Mouse (Mus musculus) CH12.LX (cell line): ENCODE data around the gene Lipe. TPM values are rescaled to one million over a fixed set of nuclear protein-coding genes. Genes with fewer than 3 reads are reported as not detected.

Experiments used
- DNase-seq: peaks from one replicate; pipeline ENCODE4 v3.0.0-alpha.2; 2013; ENCODE audit errors: extremely low read depth
- H3K27ac ChIP-seq: 2 replicates; pipeline ENCODE4 v1.5.1; 2012; ENCODE audit warnings: low read depth, mild to moderate bottlenecking, control low read depth, moderate library complexity; ENCODE audit not compliant: insufficient read depth
- H3K27me3 ChIP-seq: replicated peaks from 2 replicates; pipeline ENCODE3; 2012; ENCODE audit warnings: inconsistent platforms
- H3K36me3 ChIP-seq, 2 experiments: replicated peaks in 1 of 2; 2 replicates each; pipeline versions ENCODE3 to v1.6.1; 2012; ENCODE audit warnings: inconsistent platforms in 1 of 2, low read length in 1 of 2, mild to moderate bottlenecking in 1 of 2, mixed read lengths in 1 of 2, moderate library complexity in 1 of 2; ENCODE audit not compliant: control insufficient read depth in 1 of 2, insufficient read depth in 1 of 2
- H3K4me1 ChIP-seq, 2 experiments: 2 replicates each; pipeline ENCODE4 v1.6.1; 2012; ENCODE audit warnings: inconsistent platforms in 1 of 2, moderate library complexity in 1 of 2; ENCODE audit not compliant: insufficient read depth in 2 of 2, control insufficient read depth in 1 of 2
- H3K4me2 ChIP-seq: 2 replicates; pipeline ENCODE4 v1.6.1; 2012; ENCODE audit warnings: low read depth, mild to moderate bottlenecking, control low read depth; ENCODE audit not compliant: poor library complexity, insufficient read depth, severe bottlenecking
- H3K4me3 ChIP-seq, 3 experiments: fragments of 150-350 bp in 1 of 3; sonication (generic) in 1 of 3; replicated peaks in 1 of 3; 2 replicates each; pipeline versions ENCODE3 to v1.5.1; 2011 to 2012; ENCODE audit warnings: low read depth in 2 of 3, low read length in 2 of 3, mild to moderate bottlenecking in 2 of 3, moderate library complexity in 2 of 3, control low read depth in 1 of 3, improper control_type of control experiment in 1 of 3, inconsistent platforms in 1 of 3, mixed read lengths in 1 of 3; ENCODE audit not compliant: poor library complexity in 1 of 3
- H3K79me2 ChIP-seq: replicated peaks from 2 replicates; pipeline ENCODE4 v1.6.1; 2012; ENCODE audit warnings: mild to moderate bottlenecking, moderate library complexity; ENCODE audit not compliant: control insufficient read depth, poor library complexity, insufficient read depth, severe bottlenecking; ENCODE audit errors: extremely low read depth
- H3K9ac ChIP-seq: 2 replicates; pipeline ENCODE4 v1.6.1; 2012; ENCODE audit warnings: low read depth, mild to moderate bottlenecking, control low read depth, moderate library complexity; ENCODE audit not compliant: insufficient read depth
- H3K9me3 ChIP-seq: replicated peaks from 2 replicates; pipeline ENCODE3; 2012; ENCODE audit warnings: low read length, inconsistent platforms, mixed read lengths
- BHLHE40 ChIP-seq: IDR thresholded peaks from 2 replicates; pipeline ENCODE4 v1.6.1; 2011; ENCODE audit warnings: mild to moderate bottlenecking, low read depth, low read length, improper control_type of control experiment
- CHD2 ChIP-seq: IDR thresholded peaks from 2 replicates; pipeline ENCODE4 v1.6.1; 2011; ENCODE audit warnings: low read length, improper control_type of control experiment
- CTCF ChIP-seq, 2 experiments: IDR thresholded peaks in 1 of 2; conservative IDR thresholded peaks in 1 of 2; 2 replicates each; pipeline ENCODE4 v1.5.1; 2011 to 2012; ENCODE audit warnings: low read depth in 2 of 2, low read length in 2 of 2, improper control_type of control experiment in 1 of 2, inconsistent platforms in 1 of 2, mild to moderate bottlenecking in 1 of 2, moderate library complexity in 1 of 2
- ELF1 ChIP-seq: IDR thresholded peaks from 2 replicates; pipeline ENCODE4 v1.6.1; 2014; ENCODE audit warnings: low read depth, mild to moderate bottlenecking, inconsistent platforms, low read length, improper control_type of control experiment
- ETS1 ChIP-seq: conservative IDR thresholded peaks from 2 replicates; pipeline ENCODE4 v1.6.1; 2012; ENCODE audit warnings: low read depth, mild to moderate bottlenecking, inconsistent platforms, low read length, improper control_type of control experiment, moderate library complexity
- JUN ChIP-seq: IDR thresholded peaks from 2 replicates; pipeline ENCODE4 v1.6.1; 2011; ENCODE audit warnings: low read depth, mild to moderate bottlenecking, low read length, improper control_type of control experiment, moderate library complexity; ENCODE audit not compliant: insufficient read depth
- JUND ChIP-seq: conservative IDR thresholded peaks from 2 replicates; pipeline ENCODE4 v1.6.1; 2011; ENCODE audit warnings: low read depth, low read length, improper control_type of control experiment
- MXI1 ChIP-seq: IDR thresholded peaks from 2 replicates; pipeline ENCODE4 v1.6.1; 2011; ENCODE audit warnings: mild to moderate bottlenecking, low read depth, low read length, improper control_type of control experiment
- NELFE ChIP-seq: IDR thresholded peaks from 2 replicates; pipeline ENCODE4 v1.6.1; 2011; ENCODE audit warnings: low read depth, low read length, improper control_type of control experiment
- NRF1 ChIP-seq: IDR thresholded peaks from 2 replicates; pipeline ENCODE4 v1.6.1; 2014; ENCODE audit warnings: low read depth, mild to moderate bottlenecking, inconsistent platforms, low read length, improper control_type of control experiment, moderate library complexity
- POLR2AphosphoS2 ChIP-seq: IDR thresholded peaks from 2 replicates; pipeline ENCODE4 v1.6.1; 2011; ENCODE audit warnings: low read depth, low read length, improper control_type of control experiment
- RAD21 ChIP-seq: IDR thresholded peaks from 2 replicates; pipeline ENCODE4 v1.6.1; 2011; ENCODE audit warnings: low read depth, mild to moderate bottlenecking, low read length, improper control_type of control experiment, moderate library complexity
- RCOR1 ChIP-seq: conservative IDR thresholded peaks from 2 replicates; pipeline ENCODE4 v1.6.1; 2012; ENCODE audit warnings: low read depth, mild to moderate bottlenecking, inconsistent platforms, low read length, improper control_type of control experiment
- SMC3 ChIP-seq: IDR thresholded peaks from 2 replicates; pipeline ENCODE4 v1.6.1; 2011; ENCODE audit warnings: low read depth, low read length, improper control_type of control experiment
- TCF12 ChIP-seq: IDR thresholded peaks from 2 replicates; pipeline ENCODE4 v1.6.1; 2014; ENCODE audit warnings: low read depth, mild to moderate bottlenecking, inconsistent platforms, low read length, improper control_type of control experiment
- ZC3H11A ChIP-seq: IDR thresholded peaks from 2 replicates; pipeline ENCODE4 v1.6.1; 2012; ENCODE audit warnings: low read depth, mild to moderate bottlenecking, inconsistent platforms, low read length, improper control_type of control experiment
- ZKSCAN1 ChIP-seq: IDR thresholded peaks from 2 replicates; pipeline ENCODE4 v1.6.1; 2012; ENCODE audit warnings: low read depth, inconsistent platforms, low read length, improper control_type of control experiment, borderline replicate concordance
- ZMIZ1 ChIP-seq: IDR thresholded peaks from 2 replicates; pipeline ENCODE4 v1.6.1; 2012; ENCODE audit warnings: low read depth, mild to moderate bottlenecking, inconsistent platforms, low read length, improper control_type of control experiment
- dilution Hi-C: fragments of 300-500 bp; cut with MboI; formaldehyde crosslinking; loops from 2 replicates; pipeline ENCODE4 v1.14.3; 2020; ENCODE audit warnings: low sequenced_read_pairs; ENCODE audit not compliant: extremely low pct_unique_long_range_greater_than_20kb, extremely low pct_ligation_motif_present
- in situ Hi-C: fragments of 300-500 bp; cut with MboI; formaldehyde crosslinking; loops from 3 replicates; pipeline ENCODE4 v1.14.3; 2019; ENCODE audit warnings: low sequenced_read_pairs, low pct_ligation_motif_present, low pct_unique_long_range_greater_than_20kb, mixed read lengths
- polyA plus RNA-seq: library from polyadenylated mRNA; unstranded; fragments of >175 nt; gene quantifications from 2 replicates; pipeline ENCODE4 v1.2.1, GENCODE M21; 2012; ENCODE audit warnings: low read depth; ENCODE audit not compliant: insufficient read length
- total RNA-seq, 2 experiments: library from RNA; depleted of rRNA; stranded (reverse); fragments of 300-350 nt in 1 of 2; fragments of >200 nt in 1 of 2; gene quantifications; 2 replicates each; pipeline ENCODE4 v1.2.3; 2012 to 2014

Gene Lipe
- total and polyA plus RNA-seq, 3 experiments: 2.8 to 5.9 (median 3.4) TPM

GRCm38 (mm10) chr7:25409114-25409760 is 10.7 kb upstream of the Lipe start:
- in situ Hi-C loops (no loop called here), dilution Hi-C loops (no loop called here)
- Histone ChIP-seq H3K27me3 (no peaks in the 10 kb centered on the region), H3K4me3 (no peak overlapping the region), H3K36me3 (no peaks in the 10 kb centered on the region), H3K9ac (no peak overlapping the region), H3K9me3 (no peaks in the 10 kb centered on the region), H3K4me2 (no peak overlapping the region), H3K4me1 (peaks cover 2 to 3% of the 10 kb centered on the region in 2 experiments; a peak in 2 of 4 replicates), H3K79me2 (no peaks in the 10 kb centered on the region), H3K27ac (no peak overlapping the region)
- TF ChIP-seq NRF1 (no peak), JUND (no peak), ETS1 (no peak), POLR2AphosphoS2 (no peak), BHLHE40 (no peak), ZKSCAN1 (no peak), CTCF (conservative IDR thresholded peaks at IDR 0.05 in 1 of 2, IDR thresholded peaks at IDR 0.05 in 1 of 2; ENCODE audit: low read depth in 2 of 2, low read length in 2 of 2) (peak; percentile 26 to 60; a peak in 2 of 4 replicates), MXI1 (no peak), NELFE (no peak), ZC3H11A (no peak), JUN (no peak), RAD21 (peak; percentile 31), ZMIZ1 (no peak), TCF12 (no peak), SMC3 (peak; percentile 42), RCOR1 (no peak), CHD2 (no peak)
- peak; percentile 63 for DNase-seq

- in situ Hi-C loops: no loop called here
- H3K4me1 ChIP-seq: peaks cover 2 to 3% of the 10 kb centered on the region in 2 experiments; a peak in 3 of 4 replicates
- H3K4me3 ChIP-seq: no peak overlapping the region
- H3K9ac ChIP-seq: no peak overlapping the region
- no peak for DNase-seq
- TF ChIP-seq JUND (no peak), CTCF (conservative IDR thresholded peaks at IDR 0.05 in 1 of 2, IDR thresholded peaks at IDR 0.05 in 1 of 2; ENCODE audit: low read depth in 2 of 2, low read length in 2 of 2) (no peak), ELF1 (no peak), POLR2AphosphoS2 (no peak)
- no peaks in the 10 kb centered on the region for H3K27me3 ChIP-seq
- H3K27ac ChIP-seq: no peak overlapping the region
- no peak overlapping the region for H3K4me2 ChIP-seq
- H3K36me3 ChIP-seq: no peaks in the 10 kb centered on the region
- dilution Hi-C loops: no loop called here
- no peaks in the 10 kb centered on the region for H3K79me2 ChIP-seq
- H3K9me3 ChIP-seq: no peaks in the 10 kb centered on the region
Measured at GRCm38 (mm10) chr7:25406468-25406867, 8.0 kb upstream of the Lipe start.
